Mouse (Mus musculus) brain, embryonic 14.5 days (tissue): ENCODE measurements at regions not wholly inside any gene's neighbourhood (a gene's known extent, or its start where the extent isn't known, plus 50 kb on each side); places are given as distances from the start of the nearest gene placed in this dataset.

Source experiments
- DNase-seq: peaks from one replicate; pipeline ENCODE4 v3.0.0-alpha.2; 2011; ENCODE audit warnings: low read depth
- CTCF ChIP-seq: fragments of 200-500 bp; IDR thresholded peaks from 2 replicates; pipeline ENCODE4 v1.5.1; 2012; ENCODE audit warnings: inconsistent platforms, mild to moderate bottlenecking, moderate library complexity, borderline replicate concordance; ENCODE audit not compliant: insufficient read depth, insufficient read length; ENCODE audit errors: extremely low read depth
- POLR2A ChIP-seq: fragments of 200-500 bp; IDR thresholded peaks from 2 replicates; pipeline ENCODE4 v1.6.1; 2012; ENCODE audit warnings: mild to moderate bottlenecking, inconsistent platforms, borderline replicate concordance; ENCODE audit not compliant: poor library complexity, insufficient read depth, insufficient read length, severe bottlenecking; ENCODE audit errors: extremely low read depth

GRCm38 (mm10) chr10:100206617-100207530, 128.6 kb upstream of the Gm4301 start:
- DNase-seq = no peak

GRCm38 (mm10) chr10:100210684-100211083, 124.8 kb upstream of the Gm4301 start:
- no peak for DNase-seq
- TF ChIP-seq CTCF (no peak), POLR2A (no peak)

More at GRCm38 (mm10) chr10:100206617-100207530, 128.6 kb upstream of the Gm4301 start:
- no peak for TF ChIP-seq POLR2A
- TF ChIP-seq CTCF = no peak

- DNase-seq = no peak
- TF ChIP-seq POLR2A = no peak
- no peak for TF ChIP-seq CTCF
Measured at GRCm38 (mm10) chr10:100224459-100225097, 110.9 kb upstream of the Gm4301 start.

- no peak for DNase-seq
- no peak for TF ChIP-seq CTCF
- no peak for TF ChIP-seq POLR2A
Measured at GRCm38 (mm10) chr10:100259235-100259900, 76.1 kb upstream of the Gm4301 start.

- no peak for DNase-seq
- TF ChIP-seq CTCF (no peak), POLR2A (no peak)
Measured at GRCm38 (mm10) chr10:100263447-100263846, 72.0 kb upstream of the Gm4301 start.

- TF ChIP-seq CTCF = no peak
- TF ChIP-seq POLR2A = no peak
- DNase-seq = no peak
Measured at GRCm38 (mm10) chr10:100264066-100264465, 71.4 kb upstream of the Gm4301 start.

- DNase-seq = no peak
- TF ChIP-seq CTCF (no peak), POLR2A (no peak)
Measured at GRCm38 (mm10) chr10:100282471-100282870, 53.0 kb upstream of the Gm4301 start.
